Mouse (Mus musculus): ENCODE results near the gene Cnot2.

Gene Cnot2

GRCm38 (mm10) chr10:116562210-116562609, 19.1 kb downstream of the Cnot2 start:
- DNase-seq: no peak

DNA sequence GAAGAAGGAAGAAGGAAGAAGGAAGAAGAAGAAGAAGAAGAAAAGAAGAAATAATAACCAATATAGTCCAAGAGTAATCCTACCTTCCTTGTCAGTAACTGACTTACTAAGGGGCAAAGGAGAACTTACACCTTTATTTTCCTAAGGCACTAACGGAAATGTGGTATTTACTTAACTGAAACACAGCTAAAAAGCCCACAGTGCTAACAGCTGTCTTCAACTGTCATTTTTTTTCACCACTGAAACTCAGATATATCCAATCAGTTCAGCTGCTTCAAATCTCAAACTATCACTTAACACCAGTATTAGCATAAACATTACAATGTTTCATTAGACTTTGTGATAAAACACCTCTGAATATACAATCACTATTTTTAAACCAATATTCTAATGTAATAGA, 22.1 kb downstream of the Cnot2 start:
- DNase-seq: no peak

DNA sequence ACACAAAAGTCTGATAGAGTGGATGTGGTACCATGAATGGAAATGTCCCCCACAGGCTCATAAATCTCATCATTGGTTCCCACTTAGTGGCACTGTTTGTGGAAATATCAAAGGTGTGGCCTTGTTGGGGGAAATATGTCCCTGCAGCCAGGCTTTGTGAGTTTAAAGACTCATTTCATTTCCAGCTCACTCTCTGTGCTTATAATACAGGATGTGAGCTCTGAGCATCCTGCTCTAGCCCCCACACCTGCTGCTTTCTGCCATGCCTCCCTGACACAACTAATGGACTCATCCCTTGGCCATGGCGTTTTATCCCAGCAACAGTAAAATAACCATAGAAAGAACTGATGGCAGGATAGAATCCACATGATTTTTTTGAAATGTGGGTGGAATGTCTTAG, 24.1 kb downstream of the Cnot2 start:
- DNase-seq: no peak

GRCm38 (mm10) chr10:116554434-116554833, 26.9 kb downstream of the Cnot2 start:
- DNase-seq: no peak

GRCm38 (mm10) chr10:116547958-116548357, 33.4 kb downstream of the Cnot2 start:
- DNase-seq: no peak

DNA sequence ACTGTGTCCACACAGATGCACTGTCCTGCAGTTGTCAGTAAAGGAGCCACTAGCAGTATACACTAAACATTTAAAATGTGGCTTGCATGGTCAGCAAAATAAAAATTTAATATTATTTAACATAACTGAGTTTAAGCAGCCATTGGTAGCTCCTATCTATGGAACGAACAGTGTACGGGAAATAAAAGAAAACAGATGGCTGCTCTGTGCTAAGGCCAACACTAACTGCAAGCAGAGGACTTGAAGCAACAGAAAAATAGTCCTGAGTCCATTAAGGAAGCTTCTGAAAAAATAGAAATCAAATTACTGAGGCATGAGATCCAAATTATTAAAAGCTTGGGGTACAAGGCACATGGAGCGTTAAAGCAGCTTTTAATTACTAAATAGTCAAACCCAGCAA, 35.1 kb downstream of the Cnot2 start:
- no peak for DNase-seq

- no peak for DNase-seq
Measured at GRCm38 (mm10) chr10:116543061-116543460, 38.2 kb downstream of the Cnot2 start.

GRCm38 (mm10) chr10:116540750-116541149, 40.6 kb downstream of the Cnot2 start:
- DNase-seq: no peak

DNA sequence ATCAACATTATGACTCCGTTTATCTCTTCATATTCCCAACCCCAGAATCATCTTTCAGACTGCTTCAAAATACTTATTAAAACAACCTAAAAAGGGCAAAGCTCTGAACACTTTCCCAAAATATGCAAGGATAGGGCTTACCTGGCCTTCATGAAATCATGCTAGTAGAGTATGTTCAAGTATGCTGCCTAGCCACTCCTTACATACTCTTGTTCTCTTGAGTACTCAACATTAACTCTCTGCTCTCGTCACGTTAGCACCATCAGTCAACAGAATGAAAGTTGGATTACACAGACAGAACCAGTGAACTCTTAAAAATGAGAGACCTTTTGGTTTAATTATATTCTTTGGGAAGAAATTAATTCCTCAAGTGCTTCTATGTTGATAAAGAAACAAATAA, 43.8 kb downstream of the Cnot2 start:
- DNase-seq: no peak

DNA sequence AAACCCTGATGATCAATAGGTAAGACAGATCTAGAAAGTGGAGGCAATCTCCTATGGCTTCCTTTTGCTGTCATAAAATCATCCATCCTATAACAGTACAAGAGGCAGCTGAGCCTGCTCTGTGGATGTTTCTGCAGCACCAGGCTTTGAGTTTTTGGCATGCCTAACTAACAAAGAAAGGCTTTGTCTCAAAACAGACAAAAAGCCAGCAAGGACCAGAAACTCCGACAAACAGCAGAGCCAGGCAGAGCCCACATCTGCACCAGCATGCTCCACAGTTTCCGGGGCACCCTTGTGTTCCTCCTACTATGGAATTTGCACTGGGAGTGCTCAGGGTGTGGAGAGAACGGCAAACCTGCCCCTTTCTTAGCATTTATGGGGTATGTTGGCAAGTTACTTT, 47.0 kb downstream of the Cnot2 start:
- no peak for DNase-seq

- DNase-seq: no peak
Measured at GRCm38 (mm10) chr10:116532561-116532960, 48.8 kb downstream of the Cnot2 start.

- DNase-seq: no peak
Measured at GRCm38 (mm10) chr10:116531063-116531462, 50.2 kb downstream of the Cnot2 start.

DNA sequence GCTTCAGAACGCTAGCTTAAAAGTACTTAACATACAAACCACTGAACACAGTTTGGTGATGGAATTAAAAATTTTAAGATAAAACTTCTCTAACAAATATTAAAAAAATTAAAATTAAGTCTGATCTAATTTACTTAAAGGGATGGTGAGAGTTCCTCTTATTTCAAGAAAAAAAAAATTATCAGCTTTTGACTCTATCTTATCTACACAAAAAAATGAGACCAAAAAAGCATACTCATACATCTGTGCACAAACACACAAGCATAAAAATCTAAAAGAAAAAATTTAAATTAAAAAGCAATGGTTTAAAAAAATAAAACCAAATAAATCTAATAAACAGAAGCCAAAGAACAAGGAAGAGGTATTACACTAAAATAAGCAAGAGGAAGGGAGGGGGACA, 61.7 kb downstream of the Cnot2 start:
- DNase-seq: no peak

DNA sequence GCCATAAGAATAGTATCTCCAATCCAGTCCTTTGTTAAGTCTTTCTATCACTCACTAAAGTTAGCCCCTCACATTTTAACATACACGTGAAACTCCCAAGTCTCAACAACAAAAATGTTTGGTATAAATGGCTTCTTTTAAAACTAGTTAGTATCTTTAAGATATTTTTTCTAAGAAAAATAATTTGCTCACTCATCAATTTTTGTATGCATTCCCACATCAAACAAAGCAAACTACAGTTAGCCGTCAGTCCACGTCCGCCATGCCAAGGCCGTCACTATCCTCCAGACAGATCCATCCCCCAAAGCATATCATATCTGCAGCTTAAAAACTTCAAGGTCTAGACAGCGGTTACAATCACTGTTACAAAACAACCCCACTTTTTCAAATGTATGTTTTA, 65.7 kb downstream of the Cnot2 start:
- DNase-seq: no peak

DNA sequence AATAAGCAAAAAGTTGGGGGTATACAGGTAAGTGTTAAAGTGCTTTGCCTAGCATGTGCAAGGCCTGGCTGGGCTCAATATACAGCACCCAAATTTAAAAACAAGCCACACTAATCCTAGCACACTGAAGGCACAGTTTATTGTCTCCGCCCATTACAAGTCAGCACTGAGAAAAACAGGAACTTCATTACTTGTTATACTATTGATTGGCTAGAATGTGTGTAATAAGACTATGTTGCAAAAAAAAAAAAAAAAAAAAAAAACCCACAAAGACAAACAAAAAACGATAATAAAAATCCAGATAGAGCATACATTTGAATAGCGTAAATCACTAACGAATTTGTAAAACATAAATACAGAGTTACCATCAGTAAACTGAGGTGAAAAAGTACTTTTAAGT, 66.2 kb downstream of the Cnot2 start:
- DNase-seq: no peak

DNA sequence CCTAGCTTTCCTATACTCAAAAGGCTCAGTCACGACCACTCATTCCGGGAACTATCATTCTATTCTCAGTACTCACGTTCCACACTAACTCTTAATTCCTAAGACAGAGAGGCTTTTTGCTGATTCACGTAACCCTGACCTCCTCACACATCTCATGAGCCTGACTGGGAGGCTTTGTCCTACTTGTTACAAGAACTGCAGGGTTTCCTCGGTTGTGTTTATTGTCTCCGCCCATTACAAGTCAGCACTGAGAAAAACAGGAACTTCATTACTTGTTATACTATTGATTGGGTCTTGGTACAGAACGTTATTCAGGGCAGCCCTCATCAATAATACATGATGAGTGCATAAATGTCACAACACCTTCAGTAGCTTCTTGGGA, 68.1 kb downstream of the Cnot2 start:
- DNase-seq: no peak

DNA sequence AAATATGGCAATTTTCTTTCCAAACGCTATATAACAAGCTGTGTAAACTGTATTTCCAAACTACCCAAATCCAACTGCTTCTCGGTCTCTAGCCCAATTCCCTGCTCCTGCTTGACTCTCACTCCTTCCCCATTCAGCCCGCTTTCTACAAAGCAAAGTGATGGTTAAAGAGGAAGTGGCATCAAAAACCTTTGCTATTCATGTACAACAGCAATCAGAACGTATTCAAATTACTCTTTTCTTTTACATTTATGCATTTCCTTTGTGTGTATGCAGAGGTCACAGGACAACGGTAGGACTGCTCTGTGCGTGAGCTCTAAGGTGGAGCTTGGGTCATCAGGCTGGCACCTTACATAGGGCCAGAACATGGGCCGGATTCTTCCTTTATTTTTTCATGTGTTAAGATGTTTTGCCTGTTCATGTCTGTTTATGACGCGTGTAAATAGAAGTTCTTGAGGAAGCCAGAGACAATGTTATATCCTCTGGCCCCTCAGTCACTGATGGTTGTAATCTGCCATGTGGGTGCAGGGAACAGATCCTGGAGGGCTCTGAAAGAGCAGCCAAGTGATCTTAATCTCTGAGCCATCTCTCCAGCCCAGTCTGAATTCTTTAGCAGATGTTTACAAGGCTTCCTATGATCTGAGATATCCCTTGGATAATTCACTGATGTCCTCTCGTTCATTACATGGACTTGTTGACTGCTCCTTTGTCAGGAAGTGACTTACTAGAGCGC, 68.6 kb downstream of the Cnot2 start:
- no peak for DNase-seq

DNA sequence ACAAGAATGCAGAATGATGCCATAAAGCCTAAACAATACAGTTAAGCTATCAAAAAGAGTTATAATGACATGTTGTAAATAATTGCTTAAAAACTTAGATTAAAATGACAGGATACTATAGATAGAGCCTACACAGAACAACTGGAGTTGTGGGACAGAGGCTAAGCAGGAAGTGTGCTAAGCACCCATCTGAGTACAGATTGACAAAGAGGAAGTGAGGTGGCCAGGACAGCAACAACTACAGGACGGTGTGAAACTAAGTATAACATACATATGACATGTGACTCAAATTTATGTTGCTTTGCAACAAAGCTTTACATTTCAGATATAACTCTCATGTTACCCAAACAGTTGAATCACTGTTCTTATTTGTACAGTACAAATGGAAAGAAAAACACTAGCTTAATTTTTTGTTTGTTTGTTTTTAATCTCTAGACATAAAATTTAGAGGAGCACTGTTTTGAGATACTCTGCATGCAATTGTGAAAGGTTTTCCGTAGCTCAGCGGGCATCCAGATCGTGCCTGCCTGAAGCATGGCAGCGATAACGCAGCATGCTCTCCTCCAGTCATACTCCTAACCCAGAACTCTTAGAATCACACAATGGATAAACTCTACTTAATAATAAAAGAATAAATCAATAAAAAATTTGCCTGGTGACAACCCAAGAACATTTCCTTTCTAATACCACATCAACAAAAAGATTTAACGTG, 75.9 kb downstream of the Cnot2 start:
- DNase-seq: no peak

DNA sequence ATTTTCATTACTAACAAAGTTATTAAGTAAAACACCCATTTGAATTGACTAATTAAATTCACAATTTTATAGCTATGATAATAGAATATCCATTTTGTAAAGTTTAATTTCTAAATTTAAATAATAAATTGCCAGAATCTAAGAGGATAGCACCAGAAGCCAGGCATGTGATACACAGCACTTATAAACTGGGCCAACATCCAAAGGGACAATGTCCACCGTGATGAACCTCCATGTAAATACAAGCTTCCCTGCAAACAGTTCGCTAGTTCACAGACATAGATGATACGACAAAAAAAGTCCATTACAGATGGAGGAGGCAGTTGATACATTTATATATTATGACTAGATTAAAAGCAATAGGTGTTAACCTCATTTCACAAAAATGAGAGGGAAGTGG, 88.5 kb downstream of the Cnot2 start:
- DNase-seq: no peak

DNA sequence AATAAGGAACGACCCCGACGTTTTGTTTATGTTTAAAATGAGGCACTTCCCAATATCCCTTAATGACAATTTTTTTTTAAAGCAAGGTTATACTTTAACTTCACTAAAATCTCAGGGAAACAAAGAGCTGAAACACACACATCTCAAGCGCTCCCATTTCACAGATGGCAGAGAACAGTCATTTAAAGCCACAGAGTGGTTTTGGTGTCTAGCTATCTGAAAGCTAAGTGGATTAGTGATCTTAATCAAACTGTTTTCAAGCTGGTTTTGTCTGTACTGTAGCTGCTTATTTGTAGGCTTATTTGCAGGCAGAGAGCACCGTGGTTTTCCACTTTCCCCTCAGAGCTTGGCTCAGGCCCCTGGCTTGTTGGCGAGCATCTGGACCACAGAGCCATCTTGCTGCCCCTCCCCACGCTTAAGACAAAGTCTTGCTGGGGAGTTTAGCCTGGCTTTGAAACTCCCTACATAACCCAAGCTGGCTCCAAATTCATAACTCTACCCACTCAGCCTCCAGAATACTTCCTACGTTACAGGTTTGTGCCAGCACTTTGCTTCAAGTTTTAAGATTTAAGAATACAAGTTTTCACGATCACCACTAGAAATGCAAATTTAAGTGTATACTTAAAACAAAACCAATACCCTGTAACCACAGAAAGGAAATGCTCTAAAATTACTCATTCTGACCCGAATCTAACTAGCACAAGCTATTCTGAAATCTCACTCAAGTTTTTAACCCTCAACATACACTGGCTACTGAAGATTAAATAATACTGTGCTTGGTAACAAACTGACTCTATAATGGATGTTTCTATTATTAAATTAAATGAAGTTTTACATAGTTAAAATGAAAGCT, 94.2 kb downstream of the Cnot2 start:
- no peak for DNase-seq

DNA sequence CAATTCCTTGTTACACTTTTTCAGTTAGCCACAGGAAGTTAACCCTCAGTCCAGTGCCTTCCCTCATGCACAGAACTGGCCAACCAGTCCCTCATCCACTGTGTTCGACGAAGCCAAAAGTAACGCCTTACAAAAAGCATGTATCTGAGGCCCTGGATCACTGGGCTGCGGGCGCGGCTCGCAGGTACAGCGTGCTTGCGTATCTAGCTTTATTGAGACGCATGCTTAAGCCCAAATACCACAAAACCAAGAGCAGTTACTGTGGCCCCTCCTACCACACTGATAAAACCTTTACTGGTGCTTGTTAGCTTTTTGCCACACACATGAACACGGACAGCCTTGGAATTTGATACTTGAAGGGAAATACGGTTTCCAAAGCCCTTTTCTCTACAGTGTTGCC, 99.4 kb downstream of the Cnot2 start:
- DNase-seq: no peak

DNA sequence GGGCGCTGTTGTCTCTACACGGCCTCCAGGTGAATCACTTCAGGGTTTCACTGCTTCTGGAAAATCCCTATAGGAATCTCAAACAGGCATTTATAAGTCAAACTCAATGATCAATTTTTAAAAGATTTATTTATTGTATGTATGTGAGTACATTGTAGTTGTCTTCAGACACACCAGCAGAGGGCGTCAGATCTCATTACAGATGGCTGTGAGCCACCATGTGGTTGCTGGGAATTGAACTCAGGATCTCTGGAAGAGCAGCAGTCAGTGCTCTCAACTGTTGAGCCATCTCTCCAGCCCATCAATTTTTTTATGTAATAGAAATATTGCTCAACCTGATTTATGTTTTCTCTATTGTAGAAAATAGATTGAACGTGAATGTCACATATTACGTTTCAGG, 100.3 kb downstream of the Cnot2 start:
- no peak for DNase-seq

DNA sequence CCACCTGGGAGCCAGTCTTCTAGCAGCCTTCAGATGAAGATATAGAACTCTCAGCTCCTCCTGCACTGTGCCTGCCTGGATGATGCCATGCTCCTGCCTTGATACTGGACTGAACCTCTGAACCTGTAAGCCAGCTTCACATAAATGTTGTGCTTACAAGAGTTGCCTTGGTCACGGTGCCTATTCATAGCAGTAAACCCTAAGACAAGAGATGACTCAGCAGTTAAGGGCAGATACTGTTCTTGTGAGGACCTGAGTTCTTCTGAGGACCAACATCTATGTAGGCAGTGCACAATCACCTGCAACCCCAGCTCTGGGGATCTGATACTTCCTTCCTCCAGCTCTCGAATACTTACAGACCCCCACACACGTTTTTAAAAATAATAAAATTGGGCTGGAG, 104.8 kb downstream of the Cnot2 start:
- DNase-seq: no peak

DNA sequence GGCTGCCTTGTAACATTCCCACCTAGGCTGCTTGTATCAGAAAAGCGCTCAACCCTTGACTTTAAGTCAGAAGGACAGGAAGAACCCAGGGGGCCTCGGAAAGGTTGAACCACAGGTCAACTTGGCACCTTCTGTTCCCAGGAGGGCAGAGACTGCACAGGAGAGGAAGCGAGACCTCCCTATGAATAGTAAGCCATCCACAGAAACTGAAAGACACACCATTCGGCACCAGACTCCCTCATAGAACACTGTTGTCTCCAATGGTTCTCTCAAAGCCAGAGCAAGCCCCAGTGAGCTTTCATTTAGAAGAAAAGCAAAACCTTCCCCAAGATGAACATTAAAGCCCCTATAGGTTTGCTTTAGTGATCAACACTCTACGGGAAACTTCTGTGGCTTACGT, 105.6 kb downstream of the Cnot2 start:
- DNase-seq: no peak

Data from cerebellum, adult 8-10 months (tissue).